Mouse (Mus musculus) monocyte, adult 2 months (primary cell): ENCODE data around the gene Pou6f2.

Experiments
- DNase-seq, 2 experiments: peaks; one replicate each; pipeline ENCODE4 v3.0.0; 2022; ENCODE audit warnings: low spot score in 2 of 2, low read depth in 1 of 2

Gene Pou6f2

DNA sequence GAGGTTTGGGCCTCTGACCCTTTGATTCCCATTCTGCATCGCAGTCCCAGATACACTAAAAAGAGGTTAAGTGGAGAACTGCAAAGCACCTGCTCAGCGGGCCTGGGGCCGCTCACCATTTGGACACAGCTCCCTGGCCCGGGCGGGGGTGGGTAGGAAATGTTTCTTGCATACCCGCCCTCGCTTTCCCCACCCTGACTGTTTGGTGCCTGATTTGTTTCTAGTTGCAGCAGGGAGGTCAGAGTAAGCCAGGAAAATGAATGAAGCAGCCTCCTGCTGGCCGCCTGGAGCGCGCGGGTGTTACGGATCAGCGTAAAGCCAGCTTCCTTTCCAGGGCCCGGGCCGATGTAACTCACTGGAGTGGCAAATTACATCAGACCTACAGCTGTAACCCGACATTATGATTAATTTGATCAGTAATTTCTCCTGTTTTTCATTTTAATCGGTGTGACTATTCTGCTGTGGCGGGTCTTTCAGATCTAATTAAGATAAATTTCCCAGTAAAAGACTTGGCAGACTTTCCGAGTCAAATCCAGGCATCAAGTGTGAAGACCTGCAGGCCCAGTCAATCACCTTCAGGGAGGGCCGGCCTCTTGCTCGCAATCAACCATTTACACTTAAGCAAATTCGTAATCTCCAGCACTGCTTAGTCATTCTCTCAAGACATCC lies 178.8 kb downstream of the Pou6f2 start:
- DNase-seq: no peak

DNA sequence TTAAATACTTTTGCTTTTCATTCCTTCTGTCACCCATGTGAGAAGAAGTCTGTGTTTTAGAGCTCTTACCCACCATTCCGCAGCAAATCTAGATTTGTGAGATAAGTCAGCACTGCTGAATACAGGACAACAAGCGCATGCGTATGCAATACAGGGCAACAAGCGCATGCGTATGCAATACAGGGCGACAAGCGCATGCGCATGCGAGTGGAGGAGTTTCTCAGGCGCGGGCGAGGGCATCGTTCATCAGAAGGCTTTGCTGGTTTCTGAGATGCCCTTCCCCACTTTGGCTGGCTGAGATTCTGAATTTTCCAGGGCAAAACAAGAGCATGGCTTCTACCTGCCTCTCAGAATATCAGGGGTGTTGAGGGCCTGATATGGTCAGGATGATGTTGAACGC lies 186.2 kb downstream of the Pou6f2 start:
- no peak for DNase-seq

DNA sequence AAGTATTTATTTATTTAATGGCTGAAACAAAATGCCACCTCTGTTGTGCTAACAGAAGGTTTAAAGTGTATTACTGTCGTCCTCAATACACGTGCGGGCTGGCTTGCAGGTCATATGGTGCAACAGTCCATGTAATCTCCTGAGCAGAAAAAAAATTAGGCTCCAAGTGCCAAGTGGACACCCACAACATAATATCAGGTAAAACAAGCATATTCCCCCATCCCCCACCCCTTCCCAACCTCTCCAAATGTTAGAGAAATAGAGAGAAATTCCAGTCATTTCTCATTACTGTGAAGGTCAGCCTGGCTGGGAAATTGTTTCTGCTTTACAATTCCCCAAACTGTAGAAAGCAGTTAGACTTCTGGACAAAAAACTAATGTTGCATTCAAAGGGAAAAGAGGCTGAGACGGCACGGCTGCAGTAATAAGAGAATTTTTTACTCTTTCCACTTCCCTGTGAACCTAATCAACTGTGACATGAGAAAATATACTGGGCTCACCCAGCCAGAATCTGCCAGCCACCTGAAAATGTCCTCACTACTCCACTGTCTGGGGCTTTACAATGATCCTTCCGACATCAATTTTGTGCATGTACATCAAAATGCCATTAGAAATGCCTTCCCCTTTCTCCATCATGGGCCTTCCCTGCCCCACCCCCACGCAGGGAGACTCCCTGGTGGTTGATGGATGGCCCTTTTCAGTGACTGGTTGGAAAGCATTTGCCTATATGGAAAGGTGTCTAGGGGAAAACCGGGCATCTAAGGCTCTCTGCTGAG lies 192.8 kb downstream of the Pou6f2 start:
- DNase-seq: no peak

DNA sequence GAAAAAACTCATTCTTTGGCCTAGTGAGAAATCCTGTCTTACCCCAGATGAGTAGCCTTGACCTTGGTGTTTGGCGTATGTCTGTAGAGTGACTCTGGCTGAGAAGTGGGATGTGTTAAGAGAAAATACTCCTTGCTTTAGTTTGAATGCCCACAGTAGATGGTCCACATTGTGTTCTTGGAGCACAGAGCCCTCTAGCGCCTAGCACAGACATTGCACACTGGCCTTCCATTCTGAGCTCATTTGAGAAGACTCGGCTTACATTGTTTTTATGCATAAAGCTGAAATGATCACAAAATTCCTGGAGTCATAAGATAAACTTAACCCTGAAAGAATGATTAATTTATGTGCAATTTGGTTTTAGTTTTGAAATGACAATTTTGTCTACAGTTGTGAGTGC lies 223.5 kb downstream of the Pou6f2 start:
- DNase-seq: no peak

DNA sequence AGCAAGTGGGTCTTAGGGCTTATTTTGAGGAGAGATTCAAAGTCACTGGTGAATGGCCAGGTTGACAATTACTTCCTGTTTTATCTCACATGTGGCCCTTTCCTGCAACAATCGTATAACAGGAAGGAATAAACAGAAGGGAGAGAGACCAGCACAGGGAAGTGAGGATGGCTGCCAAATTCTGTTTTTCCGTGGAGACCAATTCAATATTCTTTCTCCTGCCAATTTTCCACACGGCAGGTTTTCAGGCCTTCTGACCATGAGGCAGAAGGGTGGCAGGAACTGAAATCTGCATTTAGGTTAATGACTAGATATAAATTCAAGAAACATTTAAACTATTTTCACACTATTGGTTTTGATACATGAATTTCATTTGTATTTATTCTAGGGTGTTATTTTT lies 224.5 kb downstream of the Pou6f2 start:
- no peak for DNase-seq

DNA sequence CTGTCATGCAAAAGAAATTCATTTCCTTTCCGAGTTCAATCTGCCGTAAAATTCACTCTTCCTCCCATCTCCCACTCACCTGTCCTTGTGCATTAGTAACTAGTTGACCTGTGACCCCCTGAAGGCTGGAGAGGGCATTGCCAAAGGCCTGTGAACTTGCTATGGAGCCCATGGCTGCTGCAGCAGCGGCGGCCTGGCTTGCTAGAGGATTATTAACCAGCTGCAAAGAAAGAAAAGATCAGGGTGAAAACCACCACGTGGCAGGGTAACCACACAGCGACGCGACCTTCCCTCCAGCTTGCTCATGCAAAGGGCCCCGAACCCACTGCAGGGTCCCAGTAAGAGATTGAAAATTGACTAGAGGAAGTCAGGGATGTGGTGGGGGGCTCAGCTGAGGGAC lies 225.2 kb downstream of the Pou6f2 start:
- no peak for DNase-seq

DNA sequence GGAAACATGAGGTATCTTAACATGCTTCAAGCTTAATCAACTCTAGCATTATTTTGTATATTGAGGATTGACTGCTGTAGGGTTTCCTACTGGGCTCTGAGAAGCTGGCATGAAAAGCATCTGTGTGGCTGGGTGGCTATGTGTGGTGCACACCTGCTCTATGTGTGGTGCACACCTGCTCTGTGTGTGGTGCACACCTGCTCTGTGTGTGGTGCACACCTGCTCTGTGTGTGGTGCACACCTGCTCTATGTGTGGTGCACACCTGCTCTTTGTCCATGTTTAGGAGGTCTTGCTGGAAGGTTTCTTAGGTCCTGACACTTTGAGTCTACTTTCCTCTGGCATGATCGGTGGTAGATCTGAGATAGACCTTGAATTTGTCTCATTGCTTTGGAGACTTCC lies 233.3 kb downstream of the Pou6f2 start:
- no peak for DNase-seq

DNA sequence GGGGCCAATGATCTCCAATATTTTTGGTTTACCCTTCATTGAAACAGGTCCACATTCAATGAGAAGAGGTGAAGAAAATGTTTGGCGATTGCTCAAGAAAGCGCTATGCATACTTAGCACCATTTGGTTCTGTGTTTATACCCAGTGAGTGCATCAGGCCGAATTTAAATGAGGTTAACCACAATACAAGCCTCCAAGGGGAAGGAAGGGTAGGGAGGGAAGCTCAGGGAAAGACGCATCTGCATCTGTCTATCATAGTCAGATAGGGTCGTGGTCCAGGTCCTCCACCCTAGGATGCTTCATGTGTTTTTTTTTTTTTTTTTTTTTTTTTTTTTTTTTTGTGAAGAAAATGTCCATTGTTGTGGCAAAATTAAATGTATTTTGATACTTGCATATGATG lies 236.9 kb downstream of the Pou6f2 start:
- no peak for DNase-seq

DNA sequence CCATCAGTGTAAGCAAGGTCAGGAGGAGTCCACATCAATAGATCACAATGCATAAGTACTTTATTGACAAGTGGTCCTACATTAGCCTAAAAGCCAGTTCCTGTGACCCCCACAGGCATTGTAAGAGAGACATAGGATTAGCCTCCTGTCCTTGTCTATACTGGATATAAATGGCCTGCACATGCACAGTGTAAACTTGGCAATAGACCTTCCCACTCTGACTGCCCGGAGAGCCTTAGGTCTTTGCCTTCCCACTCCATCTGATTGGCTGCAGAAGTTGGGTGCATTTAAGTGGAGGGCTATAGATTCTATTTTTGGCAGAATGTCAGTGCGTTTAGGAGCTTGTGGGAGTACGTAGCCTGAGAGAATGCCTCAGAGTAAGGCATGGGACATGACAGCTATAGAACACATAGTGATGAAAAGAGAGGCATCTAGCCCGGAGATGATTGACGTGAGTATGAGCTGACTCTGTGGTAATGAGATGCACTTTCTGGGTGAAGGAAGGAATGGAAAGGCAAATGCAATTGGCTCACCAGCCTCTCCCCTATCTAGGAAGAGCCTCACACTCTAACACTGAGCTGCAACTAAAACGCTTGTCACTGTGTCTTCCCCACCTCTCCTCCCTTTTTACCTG lies 243.4 kb downstream of the Pou6f2 start:
- DNase-seq: no peak

DNA sequence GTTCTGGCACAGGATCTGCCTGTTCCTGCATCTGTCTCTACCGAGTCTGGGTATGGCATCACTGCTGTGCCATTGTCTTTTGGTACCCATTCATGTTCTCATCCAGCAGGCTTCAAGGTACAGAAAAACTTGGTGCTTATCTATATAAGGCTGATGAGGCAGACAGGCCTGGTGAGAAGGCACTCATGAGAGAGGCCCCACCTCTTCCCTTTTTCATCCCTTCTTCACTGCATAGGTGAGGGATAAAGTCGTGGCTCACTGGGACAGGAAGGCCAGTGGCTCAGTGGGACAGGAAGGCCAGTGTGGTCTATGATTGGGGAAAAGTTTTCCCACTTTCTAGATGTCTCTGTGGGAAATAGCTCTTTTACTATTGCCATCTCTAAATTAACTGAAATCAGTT lies 263.8 kb downstream of the Pou6f2 start:
- no peak for DNase-seq

DNA sequence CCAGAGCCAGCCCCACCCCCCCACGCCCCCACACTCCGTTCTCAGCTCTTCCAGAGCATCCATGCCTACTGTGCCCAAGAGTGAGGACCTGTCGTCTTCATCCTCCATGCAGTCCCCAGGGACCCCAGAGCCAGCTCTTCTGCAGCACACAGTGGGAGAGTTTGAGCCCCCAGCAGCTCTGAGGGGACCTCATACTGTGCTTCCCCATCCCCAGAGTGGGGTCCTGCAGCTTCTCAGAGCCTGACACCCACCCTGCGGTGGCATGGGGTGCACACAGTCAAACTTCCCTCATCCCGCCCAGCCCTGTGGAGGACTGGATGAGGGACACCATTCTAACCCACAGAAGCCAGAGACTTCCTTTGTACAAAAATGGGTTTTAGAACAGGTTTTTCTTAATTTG lies 264.3 kb downstream of the Pou6f2 start:
- DNase-seq: no peak

DNA sequence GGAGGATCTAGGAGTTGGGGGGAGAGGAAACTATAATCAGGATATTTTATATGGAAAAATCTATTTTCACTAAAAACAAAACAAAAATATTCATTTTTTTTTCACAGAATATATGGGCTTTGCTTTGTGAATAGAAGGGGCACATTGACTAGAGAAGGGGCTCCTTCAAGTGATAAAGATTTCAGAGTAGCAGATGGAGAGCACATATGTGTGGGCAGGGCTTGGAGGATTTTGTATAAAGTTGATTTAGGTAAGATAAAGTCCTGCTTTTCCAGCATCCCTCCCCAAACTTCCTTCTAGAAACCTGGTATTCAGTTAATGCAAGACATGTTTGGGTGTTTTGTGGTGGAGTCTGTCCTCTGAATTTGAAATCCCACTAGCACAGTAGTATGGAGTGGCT lies 266.2 kb downstream of the Pou6f2 start:
- no peak for DNase-seq

DNA sequence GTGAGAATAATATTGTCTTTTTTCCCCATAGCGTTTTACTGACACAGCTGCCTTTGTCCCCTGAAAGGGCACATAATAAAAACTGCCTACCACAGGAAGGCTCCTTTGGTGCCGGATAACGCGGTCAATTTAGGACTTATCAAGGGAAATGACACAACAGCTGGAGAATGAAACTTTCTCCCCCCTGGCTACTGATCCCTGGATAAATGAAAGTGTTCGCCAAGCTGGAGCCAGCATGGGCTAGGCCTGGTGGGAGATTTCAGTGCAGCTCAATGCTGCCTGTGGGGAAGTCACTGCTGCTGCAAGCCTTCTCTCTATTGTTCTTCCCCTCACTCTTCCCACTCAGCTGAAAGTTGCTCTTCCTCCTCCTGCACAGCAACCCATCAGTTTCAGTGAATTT lies 267.8 kb downstream of the Pou6f2 start:
- DNase-seq: no peak

DNA sequence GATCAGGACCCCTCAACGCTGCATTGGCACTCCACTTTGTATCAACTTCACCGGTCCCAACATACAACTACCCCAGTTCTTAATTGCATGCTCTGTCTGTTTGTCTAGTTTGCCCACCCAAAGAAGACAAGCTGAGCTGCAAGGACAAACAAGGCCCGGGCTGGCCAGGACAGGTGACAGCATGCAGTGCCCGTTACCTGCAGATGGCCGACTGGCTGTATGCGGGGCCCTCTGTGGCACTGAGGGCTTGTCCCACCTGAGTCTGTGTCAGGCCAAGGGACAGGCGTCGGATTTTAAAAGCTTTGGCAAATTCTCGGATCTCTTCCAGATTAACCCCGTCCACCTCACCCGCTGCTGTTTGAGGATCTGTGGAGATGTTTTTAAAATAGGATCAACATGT lies 268.7 kb downstream of the Pou6f2 start:
- no peak for DNase-seq

DNA sequence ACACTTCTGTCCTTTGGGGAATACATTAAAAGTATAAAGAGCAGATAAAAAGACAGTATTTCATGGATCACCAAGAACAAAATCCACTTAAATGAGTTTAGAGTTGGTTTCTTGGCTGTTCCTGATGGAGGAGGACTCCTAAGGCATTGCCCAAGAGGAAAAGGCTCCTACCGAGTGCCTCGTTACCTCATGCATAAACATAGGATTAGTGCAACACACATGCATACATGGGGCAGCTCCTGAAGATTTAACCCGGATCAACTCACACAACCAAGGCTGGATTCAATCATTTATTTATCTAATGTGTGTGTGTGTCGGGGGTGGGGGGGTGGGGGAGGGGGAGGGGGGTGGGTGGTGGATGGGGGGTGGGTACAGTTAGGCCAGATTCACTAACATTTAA lies 269.4 kb downstream of the Pou6f2 start:
- DNase-seq: no peak

DNA sequence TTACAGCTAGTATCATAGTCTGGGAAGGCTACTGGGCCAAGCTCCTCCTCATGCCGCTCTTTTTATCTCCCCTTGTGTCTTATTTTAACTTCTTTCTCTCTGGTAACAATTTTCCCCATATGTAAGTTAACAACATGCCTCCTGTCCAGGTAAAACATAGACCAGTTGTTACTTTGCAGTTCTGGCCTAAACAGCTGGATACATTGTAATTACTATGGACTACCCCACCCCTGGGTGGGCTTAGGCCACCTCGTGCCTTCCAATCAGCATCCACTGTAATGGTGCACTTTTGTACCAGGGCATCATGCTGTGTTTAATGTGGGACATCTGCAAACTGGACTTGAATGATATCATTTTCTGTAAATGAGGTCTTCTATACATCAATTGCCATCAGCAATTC lies 271.4 kb downstream of the Pou6f2 start:
- DNase-seq: no peak

DNA sequence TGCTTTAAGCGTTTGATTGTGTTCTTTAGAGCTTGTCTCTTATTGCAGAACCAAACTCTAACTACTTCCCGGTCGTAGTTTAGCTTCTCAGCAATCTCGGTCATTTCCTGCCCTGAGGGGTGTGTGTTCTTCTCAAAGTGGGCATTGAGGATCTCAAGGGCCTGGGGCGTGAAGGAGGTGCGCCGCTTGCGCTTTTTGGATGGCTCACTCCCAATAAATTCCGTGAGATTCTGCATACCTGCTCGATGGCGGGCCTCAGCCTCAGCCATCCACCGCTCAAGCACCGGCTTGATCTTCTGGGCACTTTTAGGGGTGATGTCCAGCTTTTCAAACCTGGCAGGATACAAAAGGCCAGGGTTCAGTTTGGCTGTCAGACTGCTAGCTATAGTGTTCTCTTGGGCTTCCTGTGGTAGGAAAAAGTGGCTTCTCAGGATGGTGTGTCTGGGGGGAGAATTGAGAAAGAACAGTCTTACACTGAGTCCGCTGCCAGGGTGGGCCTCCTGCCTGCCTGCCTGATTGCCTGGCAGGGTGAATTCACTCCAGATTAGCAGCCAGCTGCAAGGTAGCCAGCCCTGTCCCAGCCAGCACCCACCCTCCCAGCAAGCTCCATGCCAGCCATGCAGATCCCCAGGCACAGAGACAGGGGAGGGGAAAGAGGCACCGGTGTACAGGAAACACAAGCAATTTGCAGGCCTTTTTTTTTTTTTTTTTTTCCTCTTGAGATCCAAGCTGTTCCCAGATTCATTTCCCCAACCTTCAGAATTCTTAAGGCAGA lies 272.1 kb downstream of the Pou6f2 start:
- no peak for DNase-seq

DNA sequence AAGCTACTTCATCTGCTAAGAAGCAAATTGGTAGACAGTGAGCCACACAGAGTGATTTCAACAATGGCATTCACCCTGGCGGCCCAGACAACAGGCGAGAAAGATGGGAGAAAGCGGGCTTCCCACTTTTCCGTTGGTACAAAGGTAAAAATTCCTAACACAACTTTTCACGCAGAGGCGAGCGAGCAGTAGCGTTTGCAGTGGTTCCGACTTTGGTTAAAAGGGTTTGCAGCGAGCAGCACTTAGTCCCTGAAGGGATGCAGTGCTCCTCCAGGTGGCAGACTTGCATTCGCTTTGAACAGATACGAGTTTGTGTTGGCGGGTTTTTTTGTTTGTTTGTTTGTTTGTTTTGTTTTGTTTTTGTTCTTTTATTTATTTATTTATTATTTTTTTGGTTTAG lies 273.1 kb downstream of the Pou6f2 start:
- no peak for DNase-seq

DNA sequence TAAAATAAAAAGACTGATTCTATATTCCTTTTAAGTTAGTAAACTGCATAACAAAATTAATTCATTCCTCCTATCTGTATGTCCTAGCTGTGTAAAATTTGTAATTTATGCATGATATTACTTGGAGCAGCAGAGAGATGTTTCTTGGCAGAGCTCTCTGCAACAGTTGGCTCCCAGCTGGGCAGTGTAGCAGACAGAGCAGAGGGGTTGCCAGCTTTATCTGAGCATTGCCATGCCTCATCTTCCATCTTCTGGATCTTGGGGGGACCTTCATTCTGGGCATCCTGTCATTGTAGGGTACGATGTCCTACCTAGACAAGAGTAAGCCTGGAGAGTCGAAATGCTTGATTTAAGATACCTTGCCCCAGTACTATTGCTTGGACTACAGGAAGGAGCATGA lies 277.1 kb downstream of the Pou6f2 start:
- no peak for DNase-seq

DNA sequence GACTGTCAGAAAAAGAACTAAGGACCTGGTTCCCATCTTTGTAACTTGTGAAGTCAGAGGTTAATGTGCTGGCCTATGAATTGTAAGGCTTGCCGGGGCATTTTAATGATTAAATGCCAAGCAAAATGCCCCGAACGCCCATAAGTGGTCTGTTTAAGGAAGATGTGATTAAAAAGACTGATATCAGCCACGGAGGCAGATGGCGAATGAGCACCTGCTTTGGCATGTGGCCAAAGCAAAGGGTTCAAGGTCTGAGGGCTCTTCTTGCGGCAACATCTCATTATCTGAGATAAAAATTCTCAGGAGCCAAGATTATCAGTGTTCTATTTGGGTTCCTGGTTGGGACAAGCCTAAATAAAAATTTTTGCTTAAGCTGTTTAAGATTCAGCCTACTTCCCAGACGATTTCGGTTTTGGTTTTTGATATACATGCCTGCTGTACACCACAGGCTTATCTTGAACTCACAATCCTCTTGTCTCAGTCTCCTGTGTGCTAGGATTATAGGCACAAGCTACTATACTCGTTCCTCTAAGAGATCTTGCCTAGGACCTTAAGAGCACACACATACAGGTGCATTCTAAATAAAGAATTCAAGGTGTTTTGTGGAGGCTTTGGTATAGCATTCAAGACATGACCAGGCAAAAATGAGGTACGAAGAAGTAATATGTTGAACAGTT lies 315.9 kb downstream of the Pou6f2 start:
- DNase-seq: no peak
